Mouse (Mus musculus): ENCODE results near the gene Sh3glb1. TPM values are rescaled to one million over a fixed set of nuclear protein-coding genes. Genes with fewer than 3 reads are reported as not detected.

The Sh3glb1 gene
- polyA plus RNA-seq, 1 experiment: 182 TPM

- Histone ChIP-seq H3K27ac (ENCODE audit: insufficient read depth, low read depth, low read length) (no peak overlapping the region), H3K4me1 (ENCODE audit: control insufficient read depth, insufficient read depth, low read length) (peaks cover 13% of the 10 kb centered on the region), H3K4me3 (ENCODE audit: insufficient read depth, low read depth, low read length) (no peak overlapping the region)
- WGBS: 72% methylated on average over 9 of the region's 9 CpGs
- TF ChIP-seq CTCF (IDR thresholded peaks at IDR 0.05; ENCODE audit: insufficient read depth, low read depth, low read length) (no peak), POLR2A (IDR thresholded peaks at IDR 0.05; ENCODE audit: insufficient read depth, low read depth, low read length) (no peak)
These were observed 4.2 kb downstream of the Sh3glb1 start for GRCm38 (mm10) chr3:144715901-144716300.

GRCm38 (mm10) chr3:144715033-144715432 lies 5.1 kb downstream of the Sh3glb1 start:
- peaks cover 13% of the 10 kb centered on the region for H3K4me1 ChIP-seq (ENCODE audit: control insufficient read depth, insufficient read depth, low read length)
- H3K27ac ChIP-seq (ENCODE audit: insufficient read depth, low read depth, low read length): no peak overlapping the region
- no peak for TF ChIP-seq POLR2A (IDR thresholded peaks at IDR 0.05; ENCODE audit: insufficient read depth, low read depth, low read length)
- no peak for TF ChIP-seq CTCF (IDR thresholded peaks at IDR 0.05; ENCODE audit: insufficient read depth, low read depth, low read length)
- 57% methylated on average over 7 of the region's 7 CpGs for whole genome bisulfite sequencing
- no peak overlapping the region for H3K4me3 ChIP-seq (ENCODE audit: insufficient read depth, low read depth, low read length)

- peaks cover 13% of the 10 kb centered on the region for H3K4me1 ChIP-seq (ENCODE audit: control insufficient read depth, insufficient read depth, low read length)
- TF ChIP-seq CTCF (IDR thresholded peaks at IDR 0.05; ENCODE audit: insufficient read depth, low read depth, low read length): no peak
- TF ChIP-seq POLR2A (IDR thresholded peaks at IDR 0.05; ENCODE audit: insufficient read depth, low read depth, low read length): no peak
- H3K27ac ChIP-seq (ENCODE audit: insufficient read depth, low read depth, low read length): no peak overlapping the region
- H3K4me3 ChIP-seq (ENCODE audit: insufficient read depth, low read depth, low read length): no peak overlapping the region
- 76% methylated on average over 8 of the region's 8 CpGs for WGBS
These were observed 5.5 kb downstream of the Sh3glb1 start for GRCm38 (mm10) chr3:144714606-144715005.

- no peak overlapping the region for H3K27ac ChIP-seq (ENCODE audit: insufficient read depth, low read depth, low read length)
- H3K4me3 ChIP-seq (ENCODE audit: insufficient read depth, low read depth, low read length): no peak overlapping the region
- TF ChIP-seq CTCF (IDR thresholded peaks at IDR 0.05; ENCODE audit: insufficient read depth, low read depth, low read length) (no peak), POLR2A (IDR thresholded peaks at IDR 0.05; ENCODE audit: insufficient read depth, low read depth, low read length) (no peak)
- peaks cover 13% of the 10 kb centered on the region for H3K4me1 ChIP-seq (ENCODE audit: control insufficient read depth, insufficient read depth, low read length)
- WGBS: 71% methylated on average over 7 of the region's 7 CpGs
These were observed 6.0 kb downstream of the Sh3glb1 start for GRCm38 (mm10) chr3:144714126-144714525.

- Histone ChIP-seq H3K27ac (ENCODE audit: insufficient read depth, low read depth, low read length) (no peak overlapping the region), H3K4me1 (ENCODE audit: control insufficient read depth, insufficient read depth, low read length) (peaks cover 13% of the 10 kb centered on the region), H3K4me3 (ENCODE audit: insufficient read depth, low read depth, low read length) (no peak overlapping the region)
- TF ChIP-seq POLR2A (IDR thresholded peaks at IDR 0.05; ENCODE audit: insufficient read depth, low read depth, low read length) (no peak), CTCF (IDR thresholded peaks at IDR 0.05; ENCODE audit: insufficient read depth, low read depth, low read length) (no peak)
- 62% methylated on average over 6 of the region's 6 CpGs for WGBS
These were observed 8.4 kb downstream of the Sh3glb1 start for GRCm38 (mm10) chr3:144711607-144712206.

DNA sequence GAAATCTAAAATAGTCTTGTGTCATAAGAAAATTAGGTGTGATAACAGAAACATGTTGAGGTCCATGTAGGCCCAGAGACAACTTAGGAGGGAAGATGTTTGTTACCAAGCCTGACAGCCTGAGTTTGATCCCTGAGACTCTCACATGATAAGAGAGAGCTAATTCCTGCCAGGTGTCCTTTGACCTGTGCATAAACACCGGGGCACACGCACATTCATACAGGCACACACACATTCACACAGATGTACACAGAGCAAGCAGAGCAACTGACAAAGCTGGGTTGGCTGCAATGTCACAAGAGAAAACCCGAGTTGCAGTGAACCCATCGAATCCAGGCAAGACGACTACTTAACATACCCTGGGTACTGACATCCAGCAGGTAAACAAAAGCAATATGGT lies 11.5 kb downstream of the Sh3glb1 start:
- TF ChIP-seq POLR2A (IDR thresholded peaks at IDR 0.05; ENCODE audit: insufficient read depth, low read depth, low read length): no peak
- TF ChIP-seq CTCF (IDR thresholded peaks at IDR 0.05; ENCODE audit: insufficient read depth, low read depth, low read length): no peak
- no peak overlapping the region for H3K4me3 ChIP-seq (ENCODE audit: insufficient read depth, low read depth, low read length)
- H3K4me1 ChIP-seq (ENCODE audit: control insufficient read depth, insufficient read depth, low read length): peaks cover 3% of the 10 kb centered on the region; the same call in 1 of the 2 replicates
- whole genome bisulfite sequencing: 89% methylated on average over 5 of the region's 5 CpGs
- no peak overlapping the region for H3K27ac ChIP-seq (ENCODE audit: insufficient read depth, low read depth, low read length)

GRCm38 (mm10) chr3:144703959-144704358 lies 16.2 kb downstream of the Sh3glb1 start:
- Histone ChIP-seq H3K4me3 (ENCODE audit: insufficient read depth, low read depth, low read length) (no peak overlapping the region), H3K27ac (ENCODE audit: insufficient read depth, low read depth, low read length) (no peak overlapping the region), H3K4me1 (ENCODE audit: control insufficient read depth, insufficient read depth, low read length) (peaks cover 3% of the 10 kb centered on the region; the same call in 1 of the 2 replicates)
- no peak for TF ChIP-seq POLR2A (IDR thresholded peaks at IDR 0.05; ENCODE audit: insufficient read depth, low read depth, low read length)
- TF ChIP-seq CTCF (IDR thresholded peaks at IDR 0.05; ENCODE audit: insufficient read depth, low read depth, low read length): no peak
- 86% methylated on average over 6 of the region's 6 CpGs for WGBS

GRCm38 (mm10) chr3:144698790-144699433 lies 21.2 kb downstream of the Sh3glb1 start:
- TF ChIP-seq CTCF (IDR thresholded peaks at IDR 0.05; ENCODE audit: insufficient read depth, low read depth, low read length) (no peak), POLR2A (IDR thresholded peaks at IDR 0.05; ENCODE audit: insufficient read depth, low read depth, low read length) (no peak)
- no peak overlapping the region for H3K4me3 ChIP-seq (ENCODE audit: insufficient read depth, low read depth, low read length)
- 83% methylated on average over 5 of the region's 5 CpGs for WGBS
- H3K4me1 ChIP-seq (ENCODE audit: control insufficient read depth, insufficient read depth, low read length): no peaks in the 10 kb centered on the region
- no peak overlapping the region for H3K27ac ChIP-seq (ENCODE audit: insufficient read depth, low read depth, low read length)

GRCm38 (mm10) chr3:144697942-144698341 lies 22.2 kb downstream of the Sh3glb1 start:
- no peaks in the 10 kb centered on the region for H3K4me1 ChIP-seq (ENCODE audit: control insufficient read depth, insufficient read depth, low read length)
- TF ChIP-seq CTCF (IDR thresholded peaks at IDR 0.05; ENCODE audit: insufficient read depth, low read depth, low read length) (no peak), POLR2A (IDR thresholded peaks at IDR 0.05; ENCODE audit: insufficient read depth, low read depth, low read length) (no peak)
- 66% methylated on average over 3 of the region's 3 CpGs for WGBS
- no peak overlapping the region for H3K4me3 ChIP-seq (ENCODE audit: insufficient read depth, low read depth, low read length)
- H3K27ac ChIP-seq (ENCODE audit: insufficient read depth, low read depth, low read length): no peak overlapping the region
